Mouse (Mus musculus) stomach, embryonic 15.5 days (tissue): Measurements from ENCODE around the gene Il17c. TPM values are rescaled to one million over a fixed set of nuclear protein-coding genes. Genes with fewer than 3 reads are reported as not detected.

ENCODE experiments used
- ATAC-seq: fragments of 200-750 bp; cut with Nextera tagmentation; 2 replicates; pipeline ENCODE4 v1.8.0; 2017; ENCODE audit warnings: low read depth, moderate number of reproducible peaks, moderate TSS enrichment; ENCODE audit not compliant: insufficient read depth, low FRiP score
- H3K27ac ChIP-seq: fragments of 300-500 bp; sonication (generic); 2 replicates; pipeline ENCODE4 v1.5.1; 2015; ENCODE audit warnings: mild to moderate bottlenecking, inconsistent platforms
- H3K27me3 ChIP-seq: fragments of 300-500 bp; sonication (generic); replicated peaks from 2 replicates; pipeline ENCODE4 v1.6.1; 2015; ENCODE audit warnings: inconsistent platforms
- H3K36me3 ChIP-seq: fragments of 300-500 bp; sonication (generic); 2 replicates; pipeline ENCODE4 v1.6.1; 2015; ENCODE audit warnings: inconsistent platforms
- H3K4me1 ChIP-seq: fragments of 300-500 bp; sonication (generic); 2 replicates; pipeline ENCODE4 v1.6.1; 2015; ENCODE audit warnings: inconsistent platforms
- H3K4me2 ChIP-seq: fragments of 300-500 bp; sonication (generic); 2 replicates; pipeline ENCODE4 v1.6.1; 2015; ENCODE audit warnings: mild to moderate bottlenecking, inconsistent platforms
- H3K4me3 ChIP-seq: fragments of 300-500 bp; sonication (generic); replicated peaks from 2 replicates; pipeline ENCODE4 v1.5.1; 2015; ENCODE audit warnings: inconsistent platforms
- H3K9ac ChIP-seq: fragments of 300-500 bp; sonication (generic); 2 replicates; pipeline ENCODE4 v1.6.1; 2015; ENCODE audit warnings: inconsistent platforms
- H3K9me3 ChIP-seq: fragments of 300-500 bp; sonication (generic); 2 replicates; pipeline ENCODE4 v1.6.1; 2016; ENCODE audit warnings: inconsistent platforms
- WGBS: fragments of 180-500 bp; shearing (Covaris S2); methylation state at CpG from one replicate; pipeline ENCODE4 v1.1.7; 2015; 5-methylcytosine and 5-hydroxymethylcytosine counted together
- polyA plus RNA-seq: library from polyadenylated mRNA; unstranded; fragments of >200 nt; fragmentation: Nextera tagmentation; extraction: Ambion mirVana; gene quantifications from 2 replicates; pipeline ENCODE4 v1.2.1, GENCODE M21; 2015

Il17c gene
- polyA plus RNA-seq, 1 experiment from 2014 or later, result not detected

DNA sequence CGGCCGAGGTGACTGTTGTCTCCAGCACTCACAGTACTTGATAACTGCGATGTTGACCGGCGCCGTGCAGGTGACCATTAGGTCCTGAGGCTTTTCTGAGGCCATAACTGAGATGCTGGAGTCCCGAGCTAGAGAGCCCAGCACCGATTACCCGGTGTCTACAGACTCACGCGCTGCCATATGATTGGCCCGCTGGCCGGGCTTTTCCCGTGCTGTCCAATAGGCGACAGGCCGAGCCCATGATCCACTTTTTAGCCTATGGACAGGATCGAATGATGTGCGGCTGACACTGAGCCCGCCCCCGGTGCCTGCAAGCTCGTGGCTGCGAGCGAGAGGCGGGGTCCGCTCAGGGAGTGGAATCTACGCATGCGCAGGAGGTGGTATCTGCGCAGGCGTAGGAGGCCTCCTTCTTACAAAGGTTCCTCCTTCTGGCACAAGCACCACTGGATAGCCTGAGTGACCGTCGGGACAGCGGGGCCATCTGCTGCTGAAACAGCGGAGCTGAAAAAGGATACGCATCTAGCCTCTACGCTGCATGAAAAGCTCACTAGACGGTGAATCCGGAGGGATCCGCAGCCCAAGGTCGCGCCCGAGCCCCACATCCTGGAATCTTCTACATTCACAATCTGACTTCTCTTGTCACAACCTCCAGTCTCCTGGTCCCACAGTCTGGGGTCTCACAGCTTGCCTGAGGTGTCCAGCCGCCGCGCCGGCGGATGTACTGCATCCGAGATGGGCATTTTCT lies 21.6 kb downstream of the Il17c start, which contains the start of gene Mvd:
Mvd (minus strand) TSS at position 161 of the 745 bp plus-strand sequence.
- H3K4me1 ChIP-seq, result peaks cover 22% of the 10 kb centered on the region
- H3K36me3 ChIP-seq, result 0 out of 2 replicates have a peak, but pooled peaks cover 4% of the 10 kb centered on the region
- peak within 1 kb of the TSS; percentile 97 for H3K27ac ChIP-seq
- H3K4me3 ChIP-seq, result peak within 1 kb of the TSS; percentile 57
- H3K9ac ChIP-seq, result peak within 1 kb of the TSS; percentile 45
- under 1% methylated on average over 47 of the region's 47 CpGs for WGBS
- H3K9me3 ChIP-seq, result no peaks in the 10 kb centered on the region
- H3K27me3 ChIP-seq, result no peaks in the 10 kb centered on the region
- ATAC-seq, result peak; percentile 96
- peak within 1 kb of the TSS; percentile 96 for H3K4me2 ChIP-seq

DNA sequence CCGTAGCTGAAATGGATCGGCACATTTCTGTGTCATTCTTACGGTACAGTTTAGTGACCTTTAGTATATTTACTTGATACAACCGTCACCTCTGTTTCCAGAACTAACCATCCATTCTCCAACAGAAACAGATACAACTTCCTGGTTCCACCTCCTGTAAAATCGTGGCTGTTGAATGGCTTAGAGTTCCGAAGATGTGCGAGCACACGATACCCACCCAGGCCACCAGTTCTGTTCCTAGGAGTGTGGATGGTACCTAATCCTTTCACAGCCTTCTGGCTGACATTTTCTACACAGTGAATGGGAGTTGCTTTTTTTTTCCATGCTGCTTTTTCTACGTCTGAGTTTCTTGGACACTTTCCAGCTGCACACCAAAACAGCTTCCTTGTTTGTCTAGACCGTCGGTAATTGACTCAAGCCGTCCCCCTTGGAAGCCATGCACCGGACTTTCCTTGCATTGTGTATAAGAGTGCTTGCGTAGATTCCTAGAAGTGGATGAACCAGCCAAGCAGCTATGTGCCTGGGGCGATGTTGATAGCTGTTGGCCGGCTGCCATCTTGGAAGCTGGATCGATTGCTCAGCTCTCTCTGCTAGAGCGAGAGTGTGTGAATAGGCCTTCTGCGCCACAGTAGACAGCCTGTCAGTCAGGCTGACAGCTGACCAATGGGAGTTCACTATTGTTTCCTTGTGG lies 22.4 kb downstream of the Il17c start:
- peak overlapping the region; percentile 45; the same call in 1 of the 2 replicates for H3K9ac ChIP-seq
- ATAC-seq, result peak; percentile 56
- H3K9me3 ChIP-seq, result no peaks in the 10 kb centered on the region
- H3K4me2 ChIP-seq, result peak overlapping the region; percentile 96
- WGBS, result 3% methylated on average over 19 of the region's 19 CpGs
- H3K4me3 ChIP-seq, result peak overlapping the region; percentile 57
- H3K27ac ChIP-seq, result peak overlapping the region; percentile 97
- 0 out of 2 replicates have a peak, but pooled peaks cover 4% of the 10 kb centered on the region for H3K36me3 ChIP-seq
- no peaks in the 10 kb centered on the region for H3K27me3 ChIP-seq
- H3K4me1 ChIP-seq, result peaks cover 22% of the 10 kb centered on the region

DNA sequence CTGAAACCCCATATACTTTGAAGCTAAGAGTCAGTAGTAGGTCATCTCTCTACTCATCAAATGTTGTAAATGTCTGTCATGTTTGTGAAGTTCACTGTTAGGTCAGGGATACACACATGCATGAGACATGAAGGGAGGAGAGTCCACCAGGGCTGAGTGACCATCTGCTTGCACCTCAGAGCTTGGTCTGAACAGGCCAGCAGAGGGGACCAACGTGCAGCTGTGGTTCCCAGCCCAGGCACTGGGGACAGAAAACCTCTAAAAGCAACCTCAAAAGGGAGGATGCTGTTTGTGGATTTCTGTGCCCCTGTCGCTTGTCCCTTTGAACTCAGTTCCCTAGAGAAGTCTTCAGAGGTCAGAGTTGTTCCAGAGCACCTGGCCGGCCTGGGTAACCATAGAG lies 23.4 kb downstream of the Il17c start:
- H3K27ac ChIP-seq, result peak overlapping the region; percentile 97; the same call in 1 of the 2 replicates
- 61% methylated on average over 3 of the region's 3 CpGs for WGBS

DNA sequence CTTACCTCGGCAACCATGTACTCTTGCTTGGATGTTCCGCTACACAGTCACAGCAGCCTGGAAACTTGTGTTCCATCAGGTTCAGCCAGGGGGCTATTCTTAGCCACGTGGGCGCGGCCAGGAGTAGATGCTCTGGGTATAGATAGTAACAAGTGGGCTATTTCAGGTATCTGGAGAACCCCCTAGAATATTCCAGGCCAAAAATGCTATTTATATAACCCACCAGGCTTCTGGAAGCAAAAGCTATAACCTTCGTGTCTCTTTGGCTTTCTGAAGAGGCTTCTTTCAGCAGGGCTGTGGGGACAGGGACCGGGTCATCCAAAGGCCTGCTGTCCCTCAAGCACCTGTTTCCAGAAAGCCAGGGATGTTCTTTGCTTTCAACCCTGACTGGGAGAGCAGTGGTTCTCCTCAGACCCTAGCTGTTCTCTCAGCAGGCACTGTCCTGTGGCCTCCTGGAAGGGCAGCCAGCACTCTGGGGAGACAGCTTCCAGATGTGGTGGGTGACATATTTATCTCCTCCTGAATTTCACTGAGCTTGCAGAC lies 29.4 kb downstream of the Il17c start:
- no peak overlapping the region for H3K4me2 ChIP-seq
- no peak overlapping the region for H3K27ac ChIP-seq
- no peak for ATAC-seq
- no peak overlapping the region for H3K4me3 ChIP-seq
- H3K27me3 ChIP-seq, result no peaks in the 10 kb centered on the region
- no peaks in the 10 kb centered on the region for H3K9me3 ChIP-seq
- 70% methylated on average over 7 of the region's 7 CpGs for WGBS
- no peak overlapping the region for H3K9ac ChIP-seq
- H3K4me1 ChIP-seq, result no peaks in the 10 kb centered on the region
- no peaks in the 10 kb centered on the region for H3K36me3 ChIP-seq

More for the DNA sequence above, 23.4 kb downstream of the Il17c start:
- no peak for ATAC-seq
- no peaks in the 10 kb centered on the region for H3K9me3 ChIP-seq
- H3K27me3 ChIP-seq, result no peaks in the 10 kb centered on the region
- peaks cover 22% of the 10 kb centered on the region for H3K4me1 ChIP-seq
- no peak overlapping the region for H3K4me3 ChIP-seq
- H3K4me2 ChIP-seq, result peak overlapping the region; percentile 96; the same call in 1 of the 2 replicates
- H3K36me3 ChIP-seq, result no peaks in the 10 kb centered on the region
- no peak overlapping the region for H3K9ac ChIP-seq

DNA sequence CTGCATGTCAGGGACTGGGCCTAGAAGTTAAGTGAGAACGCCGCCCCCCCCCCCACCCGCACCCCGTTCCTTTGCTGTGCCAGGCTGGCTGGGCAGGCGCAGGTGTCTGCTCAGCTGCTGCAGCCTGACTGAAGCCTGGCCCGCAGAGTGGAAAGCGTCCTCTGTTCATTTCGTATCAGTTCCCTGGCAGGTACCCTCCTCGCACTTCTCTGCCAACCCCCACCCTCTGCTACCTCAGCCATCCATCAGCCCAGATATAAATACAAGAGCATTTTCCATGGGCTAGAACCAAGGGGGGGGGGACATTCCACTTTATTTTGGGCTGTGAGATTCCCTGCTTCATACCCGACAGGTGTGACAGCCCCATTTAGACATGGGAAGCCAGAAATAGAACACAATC lies 30.3 kb downstream of the Il17c start:
- 72% methylated on average over 10 of the region's 10 CpGs for WGBS
- H3K27me3 ChIP-seq, result no peaks in the 10 kb centered on the region
- no peaks in the 10 kb centered on the region for H3K4me1 ChIP-seq
- no peak for ATAC-seq
- no peak overlapping the region for H3K9ac ChIP-seq
- no peaks in the 10 kb centered on the region for H3K36me3 ChIP-seq
- H3K4me3 ChIP-seq, result no peak overlapping the region
- no peaks in the 10 kb centered on the region for H3K9me3 ChIP-seq
- no peak overlapping the region for H3K27ac ChIP-seq
- H3K4me2 ChIP-seq, result no peak overlapping the region

DNA sequence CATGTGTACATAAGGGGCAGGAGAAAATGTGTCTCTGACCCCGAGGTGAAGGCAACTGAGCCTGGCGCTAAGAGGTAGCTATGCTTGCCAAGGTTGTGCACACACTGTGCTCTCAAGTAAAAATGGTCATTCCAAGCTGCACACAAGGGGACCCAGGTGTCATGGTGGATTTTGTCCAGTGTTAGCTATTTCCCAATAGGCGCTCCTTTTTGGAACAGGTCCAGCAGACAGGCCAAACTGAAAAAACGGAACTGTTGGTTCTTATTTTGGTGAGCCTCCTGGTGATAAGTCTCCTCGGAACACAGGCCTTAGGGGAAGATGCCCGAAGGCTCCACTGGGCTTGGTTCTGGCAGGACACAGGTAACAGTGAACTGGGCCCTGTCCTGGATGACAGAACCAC lies 32.6 kb downstream of the Il17c start:
- H3K9ac ChIP-seq, result no peak overlapping the region
- H3K36me3 ChIP-seq, result no peaks in the 10 kb centered on the region
- ATAC-seq, result no peak
- H3K9me3 ChIP-seq, result no peaks in the 10 kb centered on the region
- H3K27ac ChIP-seq, result no peak overlapping the region
- peaks cover 6% of the 10 kb centered on the region; the same call in 1 of the 2 replicates for H3K27me3 ChIP-seq
- H3K4me2 ChIP-seq, result no peak overlapping the region
- H3K4me1 ChIP-seq, result no peaks in the 10 kb centered on the region
- no peak overlapping the region for H3K4me3 ChIP-seq
- WGBS, result 82% methylated on average over 6 of the region's 6 CpGs

DNA sequence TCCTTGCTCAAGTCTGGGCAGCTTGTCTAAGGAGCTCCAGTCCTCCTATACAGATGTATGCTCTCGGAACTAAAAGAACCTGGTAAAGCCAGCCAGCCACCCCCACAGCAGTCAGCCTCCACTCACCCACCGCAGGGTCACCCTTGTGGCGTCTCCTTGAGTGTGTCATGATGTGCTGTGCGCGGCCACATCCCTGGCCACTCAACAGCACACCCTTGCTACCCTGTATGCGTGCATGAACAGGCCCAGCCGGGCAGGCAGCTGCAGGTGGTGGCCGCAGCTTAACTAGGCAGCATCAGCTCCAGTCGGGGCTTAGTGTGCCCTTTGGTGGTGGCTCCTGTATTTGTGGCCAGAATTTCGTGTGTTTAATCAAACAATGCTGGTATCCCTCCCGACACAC lies 35.4 kb downstream of the Il17c start:
- Histone ChIP-seq H3K36me3 (no peaks in the 10 kb centered on the region), H3K9ac (no peak overlapping the region), H3K27me3 (peaks cover 24% of the 10 kb centered on the region), H3K4me3 (no peak overlapping the region), H3K4me1 (peaks cover 19% of the 10 kb centered on the region), H3K27ac (no peak overlapping the region), H3K9me3 (no peaks in the 10 kb centered on the region), H3K4me2 (no peak overlapping the region)
- ATAC-seq, result no peak
- 70% methylated on average over 11 of the region's 11 CpGs for WGBS

DNA sequence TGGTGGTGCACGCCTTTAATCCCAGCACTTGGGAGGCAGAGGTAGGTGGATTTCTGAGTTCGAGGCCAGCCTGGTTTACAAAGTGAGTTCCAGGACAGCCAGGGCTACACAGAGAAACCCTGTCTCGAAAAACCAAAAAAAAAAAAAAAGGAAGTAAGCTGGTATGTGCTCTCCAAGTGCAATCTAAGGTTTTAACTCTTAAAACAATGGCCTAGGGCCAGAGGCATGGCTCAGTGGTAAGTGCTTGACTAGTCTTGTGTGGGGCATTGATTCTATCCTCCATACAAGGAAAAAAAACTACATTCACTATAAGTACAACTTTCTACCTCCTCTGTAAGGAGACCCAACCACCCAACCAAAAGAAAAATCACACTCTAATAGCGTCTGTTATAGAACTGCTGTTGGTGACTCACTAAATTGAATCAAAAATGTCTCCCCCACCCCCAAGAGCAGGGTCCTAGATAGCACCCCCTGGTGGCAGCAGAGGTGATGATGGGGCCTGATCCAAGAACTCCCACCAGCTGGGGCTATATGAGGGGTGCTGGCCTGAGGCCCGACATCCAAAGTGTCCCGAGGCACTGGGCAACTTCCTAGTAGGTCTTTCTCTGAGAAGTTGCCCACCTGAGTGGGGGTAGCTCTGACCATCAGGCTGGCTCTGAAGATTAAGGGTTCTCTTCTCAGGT lies 37.5 kb downstream of the Il17c start:
- H3K27me3 ChIP-seq, result peaks cover 27% of the 10 kb centered on the region
- H3K36me3 ChIP-seq, result no peaks in the 10 kb centered on the region
- ATAC-seq, result no peak
- WGBS, result 65% methylated on average over 6 of the region's 6 CpGs
- no peak overlapping the region for H3K9ac ChIP-seq
- H3K27ac ChIP-seq, result no peak overlapping the region
- no peaks in the 10 kb centered on the region for H3K9me3 ChIP-seq
- no peak overlapping the region for H3K4me3 ChIP-seq
- peaks cover 23% of the 10 kb centered on the region for H3K4me1 ChIP-seq
- peak overlapping the region; percentile 80; the same call in 1 of the 2 replicates for H3K4me2 ChIP-seq

DNA sequence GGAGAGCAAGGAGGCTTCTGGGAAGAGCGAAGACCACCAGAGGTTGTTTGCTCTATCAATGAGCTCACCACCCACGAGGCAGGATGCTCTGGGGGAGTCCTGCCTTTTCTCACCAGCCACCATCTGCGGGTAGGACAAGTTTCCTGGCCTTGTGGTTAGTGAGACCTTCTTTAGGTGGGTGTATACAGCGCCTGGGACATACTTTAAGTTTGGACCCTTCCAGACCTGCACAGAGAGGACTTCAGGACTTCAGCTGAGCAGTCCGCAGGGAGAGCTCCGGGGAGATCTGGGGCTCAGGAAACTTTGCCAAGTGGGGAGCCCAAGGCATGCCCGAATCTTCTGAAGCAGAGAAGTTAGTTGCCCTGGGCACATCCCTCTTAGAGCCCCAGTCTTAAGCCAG lies 38.2 kb downstream of the Il17c start:
- Histone ChIP-seq H3K27ac (no peak overlapping the region), H3K9me3 (no peaks in the 10 kb centered on the region), H3K36me3 (no peaks in the 10 kb centered on the region), H3K9ac (peak overlapping the region; percentile 25; the same call in 1 of the 2 replicates), H3K4me3 (peak overlapping the region; percentile 33), H3K27me3 (peaks cover 27% of the 10 kb centered on the region), H3K4me2 (peak overlapping the region; percentile 80), H3K4me1 (peaks cover 23% of the 10 kb centered on the region)
- no peak for ATAC-seq
- WGBS, result 23% methylated on average over 7 of the region's 7 CpGs

DNA sequence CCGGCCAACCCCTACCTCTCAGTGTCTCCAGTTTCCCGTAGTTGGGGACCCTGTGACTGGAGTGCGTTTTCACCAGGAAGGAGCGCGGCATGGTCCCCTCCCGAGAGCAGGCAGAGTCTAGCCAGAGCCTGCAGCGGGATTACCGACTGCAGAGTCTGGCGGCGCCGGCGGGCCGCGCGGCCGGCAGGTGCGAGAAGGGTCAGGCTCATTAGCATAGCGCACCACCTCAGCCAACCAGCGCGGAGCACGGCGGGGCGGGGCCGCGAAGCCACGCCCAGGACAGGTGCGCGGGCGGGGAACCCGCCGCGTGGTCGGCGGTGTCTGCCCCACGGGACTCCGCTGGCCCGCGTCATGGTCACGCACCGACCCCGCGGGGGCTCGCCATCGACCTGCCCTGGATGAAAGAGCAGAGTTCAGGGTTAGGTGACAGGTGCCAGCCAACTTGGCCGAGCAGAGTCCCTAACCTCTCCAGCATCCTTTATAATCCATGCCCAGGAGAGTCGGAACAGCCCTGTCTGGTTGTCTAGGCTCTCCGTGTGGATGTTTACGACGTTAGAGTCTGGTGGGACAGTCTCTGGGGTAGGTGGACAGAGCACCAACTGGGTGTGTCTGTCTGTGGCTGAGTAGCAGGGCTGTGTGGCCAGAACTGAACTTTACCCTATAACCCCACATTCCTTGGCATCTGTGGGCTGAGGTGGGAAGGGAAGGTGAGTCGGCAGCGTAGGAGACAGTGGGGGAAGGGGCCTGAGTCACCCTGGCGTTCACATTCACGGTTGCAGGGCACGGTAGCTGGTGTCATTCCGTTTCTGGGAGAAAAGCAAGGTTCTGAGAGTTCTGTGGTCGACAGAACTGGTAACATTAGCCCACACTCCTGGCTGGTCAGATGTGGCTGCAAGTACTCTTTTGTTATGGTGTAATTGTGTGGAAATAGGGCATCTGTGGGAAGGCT lies 39.0 kb downstream of the Il17c start, which contains the start of gene Snai3:
Snai3 (minus strand) TSS at position 210 of the 949 bp plus-strand sequence.
- Histone ChIP-seq H3K27me3 (peaks cover 27% of the 10 kb centered on the region), H3K9me3 (no peaks in the 10 kb centered on the region), H3K36me3 (no peaks in the 10 kb centered on the region), H3K9ac (peak within 1 kb of the TSS; percentile 25; the same call in 1 of the 2 replicates), H3K4me3 (peak within 1 kb of the TSS; percentile 33), H3K4me2 (peak within 1 kb of the TSS; percentile 80), H3K27ac (no peak within 1 kb of the TSS), H3K4me1 (peaks cover 23% of the 10 kb centered on the region)
- WGBS, result 3% methylated on average over 56 of the region's 56 CpGs
- ATAC-seq, result peak; percentile 87
